Mouse (Mus musculus) gastrocnemius, adult 8-10 months (tissue): Measurements from ENCODE around the gene Akap6. TPM values are rescaled to one million over a fixed set of nuclear protein-coding genes. Genes with fewer than 3 reads are reported as not detected.

Source experiments
- DNase-seq, 2 experiments: peaks; one replicate each; pipeline ENCODE4 v3.0.0; 2022; ENCODE audit warnings: low spot score in 2 of 2
- total RNA-seq, 4 experiments: library from RNA; stranded (reverse); gene quantifications; 2 replicates each; pipeline ENCODE4 v1.2.4; 2022

Gene Akap6
- total RNA-seq, 4 experiments from 2014 or later = 25.4 to 43.1 (median 33.9) TPM

DNA sequence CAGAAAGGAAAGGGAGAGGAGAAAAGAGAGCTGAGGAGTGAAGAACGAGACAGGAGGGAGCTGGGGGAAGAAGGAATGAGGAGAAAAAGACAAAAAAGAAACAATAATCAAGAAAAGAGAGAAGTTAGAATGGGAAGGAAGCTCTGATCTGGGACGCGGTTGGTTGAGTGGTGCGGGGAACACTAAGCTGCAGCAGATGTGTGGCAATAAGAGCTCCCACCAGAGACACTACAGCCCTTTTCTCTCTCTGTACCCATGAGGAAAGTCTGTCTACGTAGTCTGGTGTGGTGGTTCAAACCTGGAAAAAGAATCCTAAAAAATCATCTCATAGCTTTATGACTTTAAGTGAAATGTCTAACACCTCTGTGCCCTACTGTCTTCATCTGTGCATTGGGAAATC is 204.9 kb downstream of the Akap6 start:
- no peak for DNase-seq

DNA sequence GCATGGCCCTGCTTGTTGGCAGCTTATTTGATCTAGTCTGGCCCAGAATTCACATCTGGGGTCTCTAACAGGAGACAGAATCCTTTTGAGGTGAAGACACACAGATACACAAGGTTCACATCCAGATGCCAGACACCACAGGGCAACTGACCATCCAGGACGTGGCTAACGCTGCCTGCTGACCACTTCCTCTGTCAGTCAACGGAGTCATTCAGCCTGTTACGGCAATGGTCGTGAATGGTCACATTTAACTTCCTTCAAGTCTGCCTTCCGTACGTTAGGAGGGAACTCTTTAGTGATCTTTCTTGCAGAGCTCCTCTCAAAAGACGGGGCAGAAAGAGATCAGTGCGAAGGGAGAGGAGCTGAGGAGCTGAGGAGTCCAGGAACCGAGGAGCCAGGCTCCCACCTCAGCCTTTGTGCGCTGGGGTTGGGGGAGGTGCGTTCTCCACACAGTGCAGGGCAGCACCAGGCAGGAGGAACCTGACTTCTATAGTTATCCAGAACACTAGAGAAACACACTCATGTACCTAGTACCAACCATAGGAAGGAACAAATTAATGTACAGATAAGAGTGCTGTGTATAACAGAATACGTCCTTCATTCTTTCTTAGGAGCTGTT is 209.4 kb downstream of the Akap6 start:
- no peak for DNase-seq

GRCm38 (mm10) chr12:52910345-52910744 is 211.2 kb downstream of the Akap6 start:
- no peak for DNase-seq

GRCm38 (mm10) chr12:52910819-52911218 is 211.6 kb downstream of the Akap6 start:
- DNase-seq = peak; percentile 22 to 34

GRCm38 (mm10) chr12:52918939-52919338 is 219.8 kb downstream of the Akap6 start:
- no peak for DNase-seq

DNA sequence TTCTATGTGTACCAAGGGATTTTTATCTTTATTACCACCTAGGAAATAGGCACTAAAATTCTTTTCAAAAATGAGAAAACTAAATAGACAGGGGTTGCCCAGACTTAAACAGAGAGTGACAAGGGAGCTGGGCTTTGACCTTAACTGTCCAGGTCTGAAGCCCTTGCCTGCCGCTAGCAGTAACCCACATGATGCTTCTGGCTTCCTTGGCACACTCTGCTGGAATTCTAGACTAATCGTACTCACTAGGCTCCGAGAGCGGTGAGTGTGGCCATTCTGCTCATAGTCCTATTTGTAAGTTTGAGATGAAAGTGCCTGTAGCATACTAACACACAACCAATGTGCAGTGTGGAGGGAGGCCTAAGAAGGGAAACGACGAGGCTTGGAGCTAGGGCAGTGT is 223.3 kb downstream of the Akap6 start:
- DNase-seq = no peak

DNA sequence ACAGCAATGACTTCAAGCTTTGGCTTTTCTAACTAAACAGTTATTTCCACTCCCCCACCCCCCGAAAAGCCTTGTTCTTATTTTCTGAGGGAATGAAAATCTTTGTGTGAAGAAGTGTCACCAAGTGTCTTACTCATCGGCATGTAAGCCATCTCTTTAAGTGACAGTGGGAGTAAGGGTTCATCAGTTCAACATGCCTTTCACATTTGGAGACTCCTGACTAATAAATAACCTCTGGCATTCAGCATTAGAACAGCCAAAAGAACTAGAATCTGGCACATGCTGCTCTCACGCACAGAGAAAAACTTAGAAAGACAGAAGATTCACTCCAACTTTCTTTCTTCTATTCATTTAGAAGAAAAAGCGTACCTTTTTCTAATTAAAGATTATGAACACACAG is 226.3 kb downstream of the Akap6 start:
- no peak for DNase-seq

DNA sequence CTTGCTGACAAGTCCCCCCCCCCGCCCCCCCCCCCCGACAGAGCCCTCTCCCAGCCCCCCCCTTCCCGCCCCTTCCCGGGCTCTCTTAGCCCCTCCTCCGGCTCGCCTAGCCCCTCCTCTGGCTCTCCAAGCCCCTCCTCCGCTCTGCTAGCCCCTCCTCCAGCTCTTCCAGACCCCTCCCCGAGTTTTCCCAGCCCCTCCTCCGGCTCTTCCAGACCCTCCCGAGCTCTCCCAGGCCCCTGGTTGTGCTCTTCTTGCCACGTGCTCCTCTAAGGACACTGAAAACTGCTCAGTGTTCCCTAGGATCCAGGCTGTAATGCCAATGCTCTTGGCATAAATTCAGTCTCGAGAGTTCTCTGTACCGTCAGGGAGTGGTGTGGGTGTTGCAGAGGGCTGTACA is 234.6 kb downstream of the Akap6 start:
- DNase-seq = no peak

DNA sequence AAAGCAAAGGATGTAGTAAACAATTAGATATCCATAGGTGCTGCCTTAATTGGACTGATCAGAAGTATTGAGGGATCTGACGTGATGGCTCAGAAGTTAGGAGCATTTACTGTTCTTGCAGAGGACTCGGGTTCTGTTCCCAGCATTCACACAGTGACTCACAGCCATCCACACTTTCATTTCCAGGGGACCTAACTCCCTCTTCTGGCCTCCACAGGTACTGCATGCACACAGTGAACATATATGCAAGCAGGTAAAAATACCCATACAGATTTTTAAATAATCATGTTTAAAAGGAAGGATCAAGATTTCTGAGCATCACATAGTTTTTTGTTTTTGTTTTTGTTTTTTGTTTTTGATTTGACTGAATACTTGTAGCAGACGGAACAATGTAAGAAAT is 235.8 kb downstream of the Akap6 start:
- DNase-seq = no peak

GRCm38 (mm10) chr12:52938786-52939185 is 239.6 kb downstream of the Akap6 start:
- no peak for DNase-seq

GRCm38 (mm10) chr12:52939324-52939946 is 240.3 kb downstream of the Akap6 start:
- no peak for DNase-seq

DNA sequence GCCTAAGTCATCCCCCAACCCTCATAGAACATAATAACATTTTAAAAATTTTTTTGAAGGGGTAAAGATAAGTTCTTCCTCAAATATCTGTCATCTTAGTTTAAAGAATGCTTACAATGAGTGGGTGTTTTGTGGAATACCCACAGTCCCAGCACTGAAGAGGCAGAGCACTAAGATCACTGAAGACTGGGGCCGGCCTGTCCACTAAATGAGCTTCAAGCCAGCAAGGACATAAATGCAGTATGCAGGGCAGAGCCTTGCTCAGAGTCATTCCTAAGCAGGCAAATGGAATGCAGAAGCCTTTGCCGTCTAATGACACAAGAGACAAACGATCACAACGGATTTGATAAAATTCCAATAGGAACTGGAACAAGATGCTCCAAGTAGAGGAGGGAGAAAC is 242.8 kb downstream of the Akap6 start:
- DNase-seq = no peak

DNA sequence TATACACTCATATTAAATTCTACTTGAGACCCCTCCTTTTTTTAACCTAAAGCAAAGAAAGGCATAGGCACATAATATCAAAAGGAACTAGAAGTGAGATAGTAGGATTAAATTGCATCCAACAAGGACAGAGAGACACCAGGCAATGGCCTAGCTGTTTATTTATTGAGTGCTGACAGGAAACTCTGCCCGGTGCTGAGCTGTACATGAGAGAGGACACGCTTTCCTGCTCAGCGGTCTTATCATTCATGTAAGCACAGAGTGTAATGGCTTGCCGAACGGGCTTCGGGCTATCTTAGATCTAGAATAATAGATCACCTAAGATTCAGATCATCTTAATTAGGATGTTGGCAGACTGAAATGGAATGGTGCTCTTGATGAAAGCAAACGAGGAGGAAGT is 245.1 kb downstream of the Akap6 start:
- DNase-seq = no peak

GRCm38 (mm10) chr12:52944949-52945348 is 245.8 kb downstream of the Akap6 start:
- DNase-seq = no peak

DNA sequence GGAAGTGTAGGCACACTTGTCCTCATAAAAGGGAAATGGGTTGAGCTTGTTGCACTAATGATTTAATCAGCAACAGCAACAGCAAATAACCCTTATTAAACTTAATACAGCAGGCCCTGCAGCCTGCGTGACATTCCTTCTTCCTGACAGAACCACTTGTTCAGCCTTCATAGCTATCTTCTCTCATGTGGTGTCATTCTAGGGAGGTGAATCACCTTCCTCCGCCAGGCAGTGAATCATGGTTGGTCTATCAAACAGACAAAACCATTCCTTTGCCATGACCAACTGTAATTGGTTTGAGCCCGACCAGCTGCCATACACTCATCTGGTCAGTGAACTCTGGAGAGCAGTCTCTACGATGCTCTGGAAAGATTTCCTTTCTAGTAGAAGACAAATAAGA is 251.5 kb downstream of the Akap6 start:
- no peak for DNase-seq

GRCm38 (mm10) chr12:52957587-52957986 is 258.4 kb downstream of the Akap6 start:
- DNase-seq = no peak

DNA sequence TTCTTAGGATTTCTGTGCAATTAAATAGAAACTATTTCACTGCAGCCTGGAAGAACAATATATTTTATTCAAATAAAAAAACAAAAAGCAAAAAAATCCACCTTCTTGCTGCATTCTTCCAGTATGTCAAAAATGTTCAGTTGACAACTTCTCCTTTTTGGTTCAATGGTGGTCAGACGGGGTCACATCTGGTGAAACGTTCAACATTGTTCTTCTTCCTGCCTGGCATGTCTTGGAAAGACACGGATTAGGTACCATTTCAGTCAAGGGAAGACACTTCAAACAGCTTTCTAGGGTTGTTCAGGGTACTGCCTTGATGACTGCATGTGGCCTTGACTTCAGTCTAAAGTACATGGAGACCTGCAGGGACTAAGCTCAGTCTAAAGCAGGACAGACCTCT is 258.8 kb downstream of the Akap6 start:
- DNase-seq = no peak

- no peak for DNase-seq
Observed at GRCm38 (mm10) chr12:52991745-52992144, 292.6 kb downstream of the Akap6 start.

- DNase-seq = no peak
Observed at GRCm38 (mm10) chr12:53012336-53012735, 313.2 kb downstream of the Akap6 start.

GRCm38 (mm10) chr12:53014539-53014938 is 315.4 kb downstream of the Akap6 start:
- no peak for DNase-seq

DNA sequence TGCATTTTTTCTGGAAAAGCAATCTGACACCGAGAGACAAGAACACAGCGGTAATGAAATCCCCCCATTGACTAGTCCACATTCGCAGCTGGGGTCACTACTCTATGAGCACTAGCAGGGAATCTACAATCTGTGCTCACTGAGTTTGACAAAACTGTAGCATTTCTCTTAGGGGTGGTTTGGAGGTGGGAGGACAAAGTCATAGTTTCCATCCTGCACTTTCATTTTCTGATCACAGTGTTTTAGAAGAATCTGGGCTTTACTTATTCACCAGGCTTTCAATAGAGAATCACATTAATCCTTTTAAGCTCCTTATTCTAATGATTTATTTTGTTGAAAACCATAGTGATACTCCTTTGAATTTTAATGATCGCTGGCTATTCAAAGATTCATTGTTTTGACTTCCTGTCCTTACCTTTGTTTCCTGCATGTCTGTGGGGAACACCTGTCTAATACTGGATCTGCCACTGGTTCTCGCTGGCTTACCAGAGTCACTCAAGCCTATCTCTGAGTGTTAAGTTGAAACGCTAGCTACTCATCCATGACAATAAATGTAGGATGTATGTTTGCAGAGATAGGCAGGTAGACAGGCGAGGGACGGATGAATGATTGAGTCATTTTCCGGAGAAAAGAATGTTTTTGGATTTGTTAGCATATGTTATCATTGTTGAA is 325.5 kb downstream of the Akap6 start:
- DNase-seq = no peak

GRCm38 (mm10) chr12:53027308-53027707 is 328.1 kb downstream of the Akap6 start:
- no peak for DNase-seq

GRCm38 (mm10) chr12:53028926-53029325 is 329.7 kb downstream of the Akap6 start:
- no peak for DNase-seq
